Mouse (Mus musculus) midbrain, embryonic 13.5 days (tissue): ENCODE data around the gene Olfr1353. TPM values are rescaled to one million over a fixed set of nuclear protein-coding genes. Genes with fewer than 3 reads are reported as not detected.
"Not testable (repeated sequence)": the region's sequence is repeated elsewhere in the genome, so short reads cannot be mapped to it uniquely, and the experiment has no call there.

Source experiments
- ATAC-seq: fragments of 200-750 bp; cut with Nextera tagmentation; 2 replicates; pipeline ENCODE4 v1.8.0; 2017; ENCODE audit warnings: mild to moderate bottlenecking, moderate TSS enrichment, moderate library complexity
- H3K27ac ChIP-seq: fragments of 300-500 bp; sonication (generic); 2 replicates; pipeline ENCODE4 v1.5.1; 2015; ENCODE audit warnings: inconsistent platforms, mild to moderate bottlenecking, moderate library complexity
- H3K27me3 ChIP-seq: fragments of 300-500 bp; sonication (generic); 2 replicates; pipeline ENCODE4 v1.6.1; 2015; ENCODE audit warnings: mild to moderate bottlenecking, inconsistent platforms
- H3K36me3 ChIP-seq: fragments of 300-500 bp; sonication (generic); 2 replicates; pipeline ENCODE4 v1.6.1; 2015; ENCODE audit warnings: mild to moderate bottlenecking, inconsistent platforms
- H3K4me1 ChIP-seq: fragments of 300-500 bp; sonication (generic); replicated peaks from 2 replicates; pipeline ENCODE4 v1.6.1; 2015; ENCODE audit warnings: inconsistent platforms
- H3K4me2 ChIP-seq: fragments of 300-500 bp; sonication (generic); replicated peaks from 2 replicates; pipeline ENCODE4 v1.6.1; 2015; ENCODE audit warnings: moderate library complexity, mild to moderate bottlenecking, inconsistent platforms
- H3K4me3 ChIP-seq: fragments of 300-500 bp; sonication (generic); replicated peaks from 2 replicates; pipeline ENCODE4 v1.5.1; 2015; ENCODE audit warnings: mild to moderate bottlenecking, inconsistent platforms
- H3K9ac ChIP-seq: fragments of 300-500 bp; sonication (generic); replicated peaks from 2 replicates; pipeline ENCODE4 v1.6.1; 2015; ENCODE audit warnings: mild to moderate bottlenecking, inconsistent platforms
- H3K9me3 ChIP-seq: fragments of 300-500 bp; sonication (generic); 2 replicates; pipeline ENCODE4 v1.6.1; 2016; ENCODE audit warnings: mild to moderate bottlenecking, inconsistent platforms
- WGBS: fragments of 180-500 bp; shearing (Covaris S2); methylation state at CpG from one replicate; pipeline ENCODE4 v1.1.7; 2015; 5-methylcytosine and 5-hydroxymethylcytosine counted together
- polyA plus RNA-seq: library from polyadenylated mRNA; unstranded; fragments of >200 nt; fragmentation: Nextera tagmentation; extraction: Ambion mirVana; gene quantifications from 2 replicates; pipeline ENCODE4 v1.2.1, GENCODE M21; 2015

The Olfr1353 gene
- polyA plus RNA-seq: not detected in 2 replicates

DNA sequence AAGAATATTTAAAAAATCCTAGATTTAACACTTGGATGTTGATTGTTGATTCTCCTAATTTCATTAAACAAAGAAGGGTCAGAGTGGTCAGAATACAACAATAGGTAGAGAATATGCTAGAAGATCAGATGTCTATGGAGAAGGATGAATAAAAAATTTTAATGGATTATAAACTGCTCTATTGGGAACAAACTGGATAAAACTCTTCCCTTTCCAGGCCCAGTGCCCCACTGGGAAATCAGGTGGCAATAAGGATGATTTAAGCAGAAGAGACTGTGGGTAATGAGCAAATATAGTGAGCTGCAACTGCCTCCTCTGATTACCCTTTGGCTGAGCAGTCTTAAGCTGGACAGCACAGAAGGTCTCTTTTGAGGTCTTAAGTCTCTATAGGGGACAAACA is at the start of gene Olfr1353:
Gene Olfr1353, plus strand, starts transcription at position 301 of the 400 bp plus-strand sequence.
- not testable (repeated sequence) for H3K36me3 ChIP-seq, H3K27me3 ChIP-seq, H3K27ac ChIP-seq, ATAC-seq, H3K4me1 ChIP-seq, H3K9ac ChIP-seq, H3K4me2 ChIP-seq, H3K9me3 ChIP-seq, H3K4me3 ChIP-seq

DNA sequence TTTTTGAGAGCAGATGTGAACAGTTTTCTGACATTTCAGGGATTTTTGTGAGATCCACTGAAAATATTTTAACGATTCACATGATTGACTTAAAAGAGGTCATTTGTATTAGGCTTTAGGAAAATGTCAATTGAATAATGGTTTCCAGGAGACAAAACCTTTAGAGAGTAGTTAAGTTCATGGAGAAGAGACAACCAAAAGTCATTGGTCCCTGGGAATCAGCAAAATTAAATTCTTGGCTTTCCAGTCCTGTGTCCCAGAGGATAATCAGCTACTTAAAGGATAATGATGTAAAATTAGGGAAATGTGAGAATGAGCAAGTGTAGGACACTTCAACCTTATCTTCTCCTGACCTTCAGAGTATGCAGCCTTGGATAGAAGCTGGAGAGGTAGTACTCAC is 12.8 kb upstream of the Olfr1353 start, which contains the start of gene Olfr8:
Gene Olfr8, plus strand, starts transcription at position 301 of the 400 bp plus-strand sequence.
- 90% methylated on average over 1 of the region's 1 CpGs for WGBS
- not testable (repeated sequence) for H3K4me1 ChIP-seq, H3K36me3 ChIP-seq, H3K4me3 ChIP-seq, ATAC-seq, H3K27me3 ChIP-seq, H3K27ac ChIP-seq, H3K9me3 ChIP-seq, H3K9ac ChIP-seq, H3K4me2 ChIP-seq

GRCm38 (mm10) chr10:78980750-78981149 is 17.6 kb downstream of the Olfr1353 start, which contains the start of gene Olfr1352:
Olfr1352 (plus strand) TSS chr10:78981050.
- H3K9me3 ChIP-seq: no peaks in the 10 kb centered on the region
- no peaks in the 10 kb centered on the region for H3K36me3 ChIP-seq
- H3K9ac ChIP-seq: no peak within 1 kb of the TSS
- no peak within 1 kb of the TSS for H3K27ac ChIP-seq
- H3K4me2 ChIP-seq: no peak within 1 kb of the TSS
- H3K4me1 ChIP-seq: no peaks in the 10 kb centered on the region
- no peak within 1 kb of the TSS for H3K4me3 ChIP-seq
- H3K27me3 ChIP-seq: no peaks in the 10 kb centered on the region
- ATAC-seq: no peak

- no peak within 1 kb of the TSS for H3K27ac ChIP-seq
- H3K4me2 ChIP-seq: no peak within 1 kb of the TSS
- H3K4me1 ChIP-seq: no peaks in the 10 kb centered on the region
- H3K4me3 ChIP-seq: no peak within 1 kb of the TSS
- no peak for ATAC-seq
- 70% methylated on average over 1 of the region's 1 CpGs for WGBS
- H3K9ac ChIP-seq: no peak within 1 kb of the TSS
- H3K27me3 ChIP-seq: no peaks in the 10 kb centered on the region
- no peaks in the 10 kb centered on the region for H3K36me3 ChIP-seq
- no peaks in the 10 kb centered on the region for H3K9me3 ChIP-seq
These were observed 49.1 kb downstream of the Olfr1353 start, which contains the start of gene Olfr1351 for GRCm38 (mm10) chr10:79012172-79012571. Olfr1351 (plus strand) TSS chr10:79012472.

Other genes starting within 250 kb of the Olfr1353 start
- not detected in 2 replicates for gene Casp14, start 245.0 kb upstream of the Olfr1353 start, polyA plus RNA-seq
- gene Ccdc105, start 210.2 kb upstream of the Olfr1353 start, polyA plus RNA-seq: 0.19 and 0.41 TPM in 2 replicates
- gene Slc1a6, start 182.8 kb upstream of the Olfr1353 start, polyA plus RNA-seq: 5.0 and 5.3 TPM in 2 replicates
- not detected in 2 replicates for gene Olfr1356, start 111.1 kb upstream of the Olfr1353 start, polyA plus RNA-seq
- not detected in 2 replicates for gene Olfr1355, start 87.8 kb upstream of the Olfr1353 start, polyA plus RNA-seq
- gene Olfr1354, start 50.1 kb upstream of the Olfr1353 start, polyA plus RNA-seq: not detected in 2 replicates
- not detected in 2 replicates for gene Olfr8, start 12.7 kb upstream of the Olfr1353 start, polyA plus RNA-seq
- not detected in 2 replicates for gene Olfr1352, start 17.7 kb downstream of the Olfr1353 start, polyA plus RNA-seq
- not detected in 2 replicates for gene Olfr1351, start 49.2 kb downstream of the Olfr1353 start, polyA plus RNA-seq
- gene Olfr57, start 65.4 kb downstream of the Olfr1353 start, polyA plus RNA-seq: 0.28 and 0.57 TPM in 2 replicates
- 59.1 and 63.2 TPM in 2 replicates for gene 2610008E11Rik, start 134.3 kb downstream of the Olfr1353 start, polyA plus RNA-seq
- gene Vmn2r80, start 185.5 kb downstream of the Olfr1353 start, polyA plus RNA-seq: not detected in 2 replicates